Mouse (Mus musculus): ENCODE results near the gene Tmem97. TPM values are rescaled to one million over a fixed set of nuclear protein-coding genes. Genes with fewer than 3 reads are reported as not detected.

The Tmem97 gene
- 3.9 to 7.7 TPM (median 4.4 TPM) in 4 replicates for total RNA-seq (2023)

DNA sequence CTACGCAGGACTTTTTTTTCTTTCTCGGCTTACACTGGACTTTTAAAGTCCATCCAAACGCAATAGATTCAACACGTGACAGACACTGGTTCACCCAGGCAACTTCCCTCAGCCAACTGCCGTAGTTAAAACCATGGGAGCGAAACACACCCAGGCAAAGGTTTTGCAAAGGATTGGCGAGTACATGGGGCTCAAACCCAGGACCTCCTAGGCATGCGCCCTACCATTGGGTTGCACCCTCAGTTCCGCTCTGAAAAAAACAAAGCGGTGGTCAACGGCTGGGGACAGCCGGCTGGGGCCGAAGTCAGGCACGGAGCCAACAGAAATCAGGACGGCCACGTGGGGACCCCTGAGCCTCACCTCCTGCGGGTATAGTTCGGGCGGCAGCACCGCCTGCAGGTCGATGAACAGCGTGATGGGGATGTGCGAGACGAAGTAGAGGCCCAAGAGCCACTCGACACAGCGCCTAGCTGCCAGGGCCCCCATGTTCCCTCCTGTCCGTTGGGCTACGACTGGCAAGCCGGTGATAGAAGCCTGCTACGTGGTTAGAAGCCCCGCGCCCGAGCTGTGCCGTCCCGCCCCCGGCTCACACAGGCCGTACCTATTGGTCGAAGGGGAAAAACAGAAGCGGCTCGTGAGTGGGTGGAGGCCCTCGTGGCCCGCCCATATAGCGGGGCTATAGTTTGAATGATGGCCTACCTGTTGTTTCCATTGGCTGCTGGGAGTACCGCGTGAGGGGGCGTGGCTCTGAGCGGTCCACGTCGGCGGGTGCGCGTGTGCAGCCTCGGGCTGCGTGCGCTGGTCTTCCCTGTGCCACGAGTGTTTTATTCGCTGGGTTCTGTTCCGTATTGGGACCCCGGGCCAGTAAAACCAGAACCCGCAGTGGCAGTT lies at the start of gene Tmem97:
TSS of gene Tmem97 (minus strand) at position 610 of the 891 bp plus-strand sequence.

DNA sequence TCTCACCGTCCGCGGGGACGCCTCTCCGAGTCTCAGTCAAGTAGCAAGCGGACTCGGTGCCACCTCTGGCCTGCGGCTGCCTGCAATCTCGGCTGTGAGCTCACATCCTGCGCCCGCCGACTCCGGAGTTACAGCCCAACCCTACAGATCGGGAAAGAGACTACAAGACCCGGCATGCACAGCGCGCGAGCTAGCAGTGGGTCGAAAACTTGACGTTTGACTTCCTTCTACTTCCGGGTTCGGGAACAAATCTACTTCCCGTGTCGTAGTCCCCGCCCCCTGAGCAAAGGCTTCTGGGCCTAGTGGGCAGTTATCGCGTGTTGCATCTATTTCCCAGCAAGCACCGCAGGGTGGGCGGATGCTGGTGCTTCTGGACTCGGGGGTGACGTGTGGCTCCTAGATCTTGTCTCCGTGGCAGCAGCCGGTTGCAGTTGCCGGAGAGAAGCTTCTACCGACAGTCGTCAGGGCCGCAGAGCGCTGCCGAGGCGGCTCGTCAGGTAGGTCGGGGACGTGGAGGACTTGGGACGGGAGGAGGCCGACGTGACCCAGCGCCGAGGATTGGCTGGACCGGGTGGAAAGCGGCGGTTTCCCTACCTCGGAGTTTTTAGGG lies 14.4 kb downstream of the Tmem97 start, which contains the start of the genes Tnfaip1 and Ift20:
TSS of gene Tnfaip1 (minus strand) at position 253 of the 610 bp plus-strand sequence.
TSS of gene Ift20 (plus strand) at position 282 of the 610 bp plus-strand sequence.

DNA sequence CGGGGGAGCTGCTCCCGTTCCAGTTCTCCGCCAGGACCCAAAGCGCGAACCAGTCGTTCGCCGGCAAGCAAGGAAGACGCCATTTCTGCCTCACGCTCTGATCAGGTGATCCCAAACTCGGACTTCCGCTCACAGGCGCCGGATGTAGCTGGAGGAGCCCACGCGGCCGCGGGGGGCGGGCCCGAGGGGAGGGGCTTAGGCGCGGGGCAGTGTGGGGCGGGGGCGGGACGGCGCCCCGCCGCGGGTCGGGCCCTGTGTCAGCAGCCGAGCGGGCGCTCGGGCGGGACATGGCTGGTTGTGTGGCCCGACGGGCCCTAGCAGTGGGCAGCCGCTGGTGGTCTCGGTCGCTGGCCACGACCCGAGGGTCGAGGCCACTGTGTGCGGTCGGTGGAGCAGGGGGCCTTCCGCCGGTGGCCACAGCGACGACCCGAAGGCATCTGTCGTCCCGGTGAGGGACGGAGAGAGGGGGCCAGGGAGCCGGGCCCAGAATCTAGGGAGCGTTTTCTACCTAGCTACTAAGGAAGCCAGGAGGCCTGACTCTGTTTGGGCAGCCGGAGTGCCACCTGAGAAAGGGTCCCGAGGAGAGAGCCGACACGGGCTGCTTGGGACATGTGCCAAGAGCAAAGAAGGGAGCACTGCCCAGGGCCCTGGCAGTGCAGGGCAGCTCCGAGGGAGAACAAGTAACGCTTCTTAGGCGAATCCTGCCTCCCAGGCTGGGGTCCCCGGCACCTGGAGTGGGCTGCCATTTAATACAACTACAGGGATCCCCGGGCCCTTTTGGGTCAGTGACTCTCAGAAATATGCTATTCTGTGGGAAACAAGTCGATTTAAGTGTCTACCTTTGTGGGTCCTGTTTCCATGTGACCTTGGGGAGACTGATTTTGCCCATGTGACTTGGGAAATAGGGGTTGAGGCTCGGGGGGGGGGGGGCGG lies 38.3 kb downstream of the Tmem97 start, which contains the start of the genes Tmem199 and Poldip2:
TSS of gene Tmem199 (minus strand) at position 148 of the 933 bp plus-strand sequence.
TSS of gene Poldip2 (plus strand) at position 169 of the 933 bp plus-strand sequence.

DNA sequence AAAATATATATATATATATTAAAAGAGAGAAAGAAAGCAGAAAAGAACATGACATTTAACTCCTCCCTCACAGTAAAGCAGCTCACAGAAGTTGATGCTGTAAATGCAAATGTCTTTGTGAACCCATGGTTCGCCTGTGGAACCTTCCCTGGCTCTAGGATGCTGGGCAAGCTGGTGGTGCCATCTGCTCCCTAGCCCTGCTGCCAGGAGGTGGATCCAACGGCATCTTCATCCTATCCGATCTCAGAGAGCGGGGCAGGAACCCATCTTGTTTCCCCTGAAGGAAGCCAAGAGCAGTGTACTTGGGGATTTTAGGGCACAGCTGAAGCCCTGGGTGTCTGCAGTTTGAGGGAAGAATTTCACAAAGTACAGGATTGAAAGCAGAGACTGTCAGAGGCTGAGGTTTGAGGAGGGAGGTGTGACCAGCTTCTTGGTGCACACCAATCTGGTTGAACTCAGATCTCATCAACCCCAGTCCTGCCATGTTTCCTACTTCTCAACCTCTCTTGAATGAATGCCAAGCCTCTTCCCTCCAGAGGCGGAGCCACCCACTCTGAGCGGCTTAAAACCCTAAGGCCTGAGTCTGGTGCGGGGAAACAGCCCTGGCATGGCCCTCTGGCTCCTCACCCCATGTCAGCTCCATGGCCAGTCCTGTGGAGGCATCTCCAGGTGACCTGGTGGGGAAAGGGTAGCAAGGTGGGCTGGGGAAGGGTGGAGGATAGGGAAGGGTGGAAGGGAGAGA lies 47.5 kb downstream of the Tmem97 start, which contains the start of gene Sebox:
TSS of gene Sebox (plus strand) at position 539 of the 742 bp plus-strand sequence.

DNA sequence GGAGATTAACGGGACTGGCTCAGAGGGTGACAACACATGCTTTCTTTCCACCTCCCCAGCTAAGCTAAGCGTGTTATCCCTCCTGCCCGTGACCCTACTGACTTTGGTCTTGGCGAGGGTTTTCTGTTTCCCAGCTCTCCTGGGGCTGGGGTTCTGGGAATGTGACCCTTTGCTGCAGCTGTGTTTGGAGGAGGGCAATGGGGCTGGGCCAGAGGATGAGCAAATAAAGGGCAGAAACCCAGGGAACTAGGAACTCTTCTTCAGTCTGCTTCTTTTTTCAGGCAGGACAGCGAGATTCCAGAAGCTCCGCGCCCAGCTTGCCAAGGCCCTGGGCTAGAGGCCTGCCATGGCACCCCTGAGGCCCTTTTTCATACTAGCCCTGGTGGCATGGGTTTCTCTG lies 51.6 kb downstream of the Tmem97 start, which contains the start of gene Vtn:
TSS of gene Vtn (plus strand) at position 88 of the 400 bp plus-strand sequence.

DNA sequence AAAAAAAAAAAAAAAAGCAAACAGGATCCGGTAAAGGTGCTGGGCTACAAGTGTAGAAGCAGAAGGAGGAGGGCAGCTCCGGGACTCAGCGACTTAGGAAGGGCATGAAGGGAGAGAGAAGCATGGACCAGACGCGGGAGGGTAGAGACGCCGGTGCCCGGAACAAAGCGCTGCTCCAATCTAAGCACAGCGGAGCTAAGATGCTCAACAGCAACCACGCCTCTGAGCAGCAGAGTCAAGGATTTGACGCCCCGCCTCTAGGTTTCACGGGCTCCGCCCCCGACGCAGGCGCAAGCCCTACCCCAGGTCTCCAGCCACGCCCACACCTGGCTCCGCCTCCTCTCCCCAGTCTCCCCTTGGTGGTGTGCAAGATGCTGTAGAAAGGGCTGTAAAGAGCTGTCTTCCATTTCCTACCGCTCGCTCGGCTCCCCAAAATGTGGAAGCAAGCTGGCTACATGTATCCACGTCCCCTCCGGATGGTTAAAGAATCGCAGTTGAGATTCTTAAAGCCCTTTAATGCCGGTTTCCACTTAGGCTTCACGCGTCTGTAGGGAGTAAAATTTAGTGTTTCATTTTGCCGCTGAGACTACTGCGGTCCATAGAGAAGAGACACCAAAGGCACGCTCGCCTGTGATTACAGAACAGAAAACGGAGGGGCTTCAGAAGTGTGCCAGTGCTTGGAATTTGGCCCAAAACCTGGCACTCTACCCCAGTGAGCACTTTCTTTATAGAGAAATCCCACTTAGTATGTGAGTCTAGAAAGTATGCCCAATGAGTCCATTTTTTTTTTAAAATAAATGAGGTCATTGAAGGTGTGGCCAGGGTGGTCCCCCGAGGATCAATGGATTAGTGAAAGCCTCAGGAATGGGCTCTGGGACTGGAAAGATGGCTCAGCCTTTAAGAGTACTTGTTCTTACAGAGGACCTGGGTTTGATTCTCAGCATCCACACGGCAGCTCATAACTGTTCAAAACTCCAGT lies 52.7 kb downstream of the Tmem97 start, which contains the start of gene Sarm1:
TSS of gene Sarm1 (minus strand) at position 211 of the 979 bp plus-strand sequence.

Other genes with a start within 250 kb of the Tmem97 start
- gene Spag5, start 249.2 kb downstream of the Tmem97 start, total RNA-seq (2023): 2.2 to 7.1 TPM (median 5.1 TPM) in 4 replicates
- 29.4 to 37.0 TPM (median 32.5 TPM) in 4 replicates for gene Aldoc, start 227.8 kb downstream of the Tmem97 start, total RNA-seq (2023)
- gene Pigs, start 222.4 kb downstream of the Tmem97 start, total RNA-seq (2023): 53.5 to 55.3 TPM (median 54.2 TPM) in 4 replicates
- 50.8 to 68.8 TPM (median 61.6 TPM) in 4 replicates for gene Unc119, start 207.3 kb downstream of the Tmem97 start, total RNA-seq (2023)
- gene Foxn1, start 164.2 kb downstream of the Tmem97 start, total RNA-seq (2023): not detected in 4 replicates
- not detected in 4 replicates for gene Slc13a2, start 128.6 kb downstream of the Tmem97 start, total RNA-seq (2023)
- 0.48 to 1.8 TPM (median 0.79 TPM) in 4 replicates for gene Slc46a1, start 85.1 kb downstream of the Tmem97 start, total RNA-seq (2023)
- 1.8 to 3.0 TPM (median 1.8 TPM) in 4 replicates for gene Sarm1, start 53.0 kb downstream of the Tmem97 start, total RNA-seq (2023)
- gene Vtn, start 51.7 kb downstream of the Tmem97 start, total RNA-seq (2023): not detected in 4 replicates
- gene Sebox, start 47.3 kb downstream of the Tmem97 start, total RNA-seq (2023): not detected in 4 replicates
- 32.6 to 37.1 TPM (median 35.7 TPM) in 4 replicates for gene Tmem199, start 38.6 kb downstream of the Tmem97 start, total RNA-seq (2023)
- 35.9 to 39.9 TPM (median 37.7 TPM) in 4 replicates for gene Poldip2, start 38.6 kb downstream of the Tmem97 start, total RNA-seq (2023)
- 15.5 to 17.8 TPM (median 16.7 TPM) in 4 replicates for gene Tnfaip1, start 14.4 kb downstream of the Tmem97 start, total RNA-seq (2023)
- gene Ift20, start 14.4 kb downstream of the Tmem97 start, total RNA-seq (2023): 21.9 to 36.4 TPM (median 30.8 TPM) in 4 replicates
- 22.3 to 23.6 TPM (median 22.9 TPM) in 4 replicates for gene Nlk, start 146.6 kb upstream of the Tmem97 start, total RNA-seq (2023)
- 9.2 to 14.3 TPM (median 12.4 TPM) in 4 replicates for gene Ccnq, start 201.0 kb upstream of the Tmem97 start, total RNA-seq (2023)

Data from B cell, adult 62 days (primary cell).